Mouse (Mus musculus) limb, embryonic 14.5 days (tissue): ENCODE measurements around the gene Ccdc177. TPM values are rescaled to one million over a fixed set of nuclear protein-coding genes. Genes with fewer than 3 reads are reported as not detected.

ENCODE experiments used
- ATAC-seq: fragments of 200-750 bp; cut with Nextera tagmentation; 2 replicates; pipeline ENCODE4 v1.8.0; 2017; ENCODE audit warnings: low read depth, moderate number of reproducible peaks, moderate TSS enrichment; ENCODE audit not compliant: low FRiP score
- DNase-seq: peaks from one replicate; pipeline ENCODE4 v3.0.0-alpha.2; 2015; ENCODE audit warnings: low spot score
- H3K27ac ChIP-seq: fragments of 300-500 bp; sonication (generic); replicated peaks from 2 replicates; pipeline ENCODE4 v1.5.1; 2014; ENCODE audit warnings: low read depth, mild to moderate bottlenecking, low read length, moderate library complexity, mixed read lengths
- H3K27me3 ChIP-seq: fragments of 300-500 bp; sonication (generic); 2 replicates; pipeline ENCODE4 v1.6.1; 2014; ENCODE audit warnings: low read length, mixed read lengths; ENCODE audit not compliant: control insufficient read depth, insufficient read depth
- H3K36me3 ChIP-seq: fragments of 300-500 bp; sonication (generic); 2 replicates; pipeline ENCODE4 v1.6.1; 2014; ENCODE audit warnings: mild to moderate bottlenecking, low read length, moderate library complexity, mixed read lengths; ENCODE audit not compliant: control insufficient read depth, insufficient read depth
- H3K4me1 ChIP-seq: fragments of 300-500 bp; sonication (generic); 2 replicates; pipeline ENCODE4 v1.6.1; 2014; ENCODE audit warnings: antibody characterized with exemption, low read length, mixed read lengths; ENCODE audit not compliant: control insufficient read depth, insufficient read depth
- H3K4me2 ChIP-seq: fragments of 300-500 bp; sonication (generic); replicated peaks from 2 replicates; pipeline ENCODE4 v1.6.1; 2014; ENCODE audit warnings: low read depth, mild to moderate bottlenecking, low read length, moderate library complexity; ENCODE audit not compliant: severe bottlenecking
- H3K4me3 ChIP-seq: fragments of 300-500 bp; sonication (generic); replicated peaks from 2 replicates; pipeline ENCODE4 v1.5.1; 2014; ENCODE audit warnings: low read length
- H3K9ac ChIP-seq: fragments of 300-500 bp; sonication (generic); 2 replicates; pipeline ENCODE4 v1.6.1; 2014; ENCODE audit warnings: mild to moderate bottlenecking, low read depth, low read length, moderate library complexity; ENCODE audit not compliant: severe bottlenecking
- H3K9me3 ChIP-seq: fragments of 300-500 bp; sonication (generic); 2 replicates; pipeline ENCODE4 v1.6.1; 2016; ENCODE audit warnings: low read length; ENCODE audit not compliant: control insufficient read depth
- POLR2A ChIP-seq: fragments of 200-500 bp; IDR thresholded peaks from 2 replicates; pipeline ENCODE4 v1.8.0; 2012; ENCODE audit warnings: inconsistent platforms, mild to moderate bottlenecking, moderate library complexity, borderline replicate concordance; ENCODE audit not compliant: insufficient read depth, insufficient read length; ENCODE audit errors: extremely low read depth
- WGBS: fragments of 180-500 bp; shearing (Covaris S2); extraction: QIAGEN DNeasy Blood & Tissue Kit; methylation state at CpG from one replicate; pipeline ENCODE4 v1.1.7; 2014; 5-methylcytosine and 5-hydroxymethylcytosine counted together
- polyA plus RNA-seq, 2 experiments: library from polyadenylated mRNA; depleted of rRNA in 1 of 2; stranded (reverse) in 1 of 2; unstranded in 1 of 2; fragments of >200 nt; fragmentation: Nextera tagmentation in 1 of 2; extraction: Ambion mirVana in 1 of 2; gene quantifications; 2 replicates each; pipeline versions ENCODE4 v1.2.1 to v1.2.3; 2012 to 2014

Gene Ccdc177
- polyA plus RNA-seq (2012; rRNA removed) (0.08 and 0.10 TPM in 2 replicates), polyA plus RNA-seq (2014; fragmentation: Nextera tagmentation; extraction: Ambion mirVana) (0.04 and 0.07 TPM in 2 replicates)

GRCm38 (mm10) chr12:80760396-80760801, at the start of gene Ccdc177:
Ccdc177 (minus strand) TSS chr12:80760687.
- ATAC-seq = no peak
- Histone ChIP-seq H3K4me3 (peak within 1 kb of the TSS; percentile 58), H3K36me3 (no peaks in the 10 kb centered on the region), H3K27me3 (peaks cover 52% of the 10 kb centered on the region), H3K9me3 (no peaks in the 10 kb centered on the region), H3K4me2 (peak within 1 kb of the TSS; percentile 99), H3K4me1 (peaks cover 17% of the 10 kb centered on the region), H3K9ac (0 out of 2 replicates have a peak within 1 kb of the TSS, but pooled peaks have one; percentile 13), H3K27ac (no peak within 1 kb of the TSS)
- WGBS = under 1% methylated on average over 24 of the region's 24 CpGs
- peak; percentile 82 for DNase-seq
- TF ChIP-seq POLR2A = no peak

GRCm38 (mm10) chr12:80810005-80810404, 49.5 kb upstream of the Ccdc177 start:
- ATAC-seq = no peak; the same call in 1 of the 2 replicates

GRCm38 (mm10) chr12:80807451-80808085, 47.1 kb upstream of the Ccdc177 start:
- Histone ChIP-seq H3K4me1 (0 out of 2 replicates have a peak, but pooled peaks cover 3% of the 10 kb centered on the region), H3K36me3 (no peaks in the 10 kb centered on the region), H3K27ac (no peak overlapping the region), H3K4me2 (no peak overlapping the region), H3K9ac (no peak overlapping the region), H3K9me3 (no peaks in the 10 kb centered on the region), H3K4me3 (no peak overlapping the region), H3K27me3 (no peaks in the 10 kb centered on the region)
- ATAC-seq = no peak; the same call in 1 of the 2 replicates
- 34% methylated on average over 2 of the region's 2 CpGs for WGBS
- no peak for DNase-seq
- no peak for TF ChIP-seq POLR2A

More at GRCm38 (mm10) chr12:80810005-80810404, 49.5 kb upstream of the Ccdc177 start:
- H3K9ac ChIP-seq = no peak overlapping the region
- DNase-seq = no peak
- H3K4me1 ChIP-seq = 0 out of 2 replicates have a peak, but pooled peaks cover 3% of the 10 kb centered on the region
- no peak for TF ChIP-seq POLR2A
- H3K27ac ChIP-seq = no peak overlapping the region
- no peaks in the 10 kb centered on the region for H3K36me3 ChIP-seq
- H3K9me3 ChIP-seq = no peaks in the 10 kb centered on the region
- H3K4me2 ChIP-seq = no peak overlapping the region
- no peaks in the 10 kb centered on the region for H3K27me3 ChIP-seq
- 71% methylated on average over 2 of the region's 2 CpGs for WGBS
- H3K4me3 ChIP-seq = no peak overlapping the region

- ATAC-seq (no peak), DNase-seq (no peak)
- H3K9ac ChIP-seq = no peak overlapping the region
- no peak overlapping the region for H3K4me2 ChIP-seq
- no peaks in the 10 kb centered on the region for H3K27me3 ChIP-seq
- no peaks in the 10 kb centered on the region for H3K9me3 ChIP-seq
- H3K36me3 ChIP-seq = no peaks in the 10 kb centered on the region
- no peaks in the 10 kb centered on the region for H3K4me1 ChIP-seq
- H3K4me3 ChIP-seq = no peak overlapping the region
- no peak overlapping the region for H3K27ac ChIP-seq
- WGBS = 92% methylated on average over 6 of the region's 6 CpGs
- no peak for TF ChIP-seq POLR2A
Measured at GRCm38 (mm10) chr12:80804861-80805428, 44.5 kb upstream of the Ccdc177 start.

GRCm38 (mm10) chr12:80803924-80804323, 43.4 kb upstream of the Ccdc177 start:
- H3K27ac ChIP-seq = no peak overlapping the region
- no peaks in the 10 kb centered on the region for H3K36me3 ChIP-seq
- 65% methylated on average over 3 of the region's 3 CpGs for WGBS
- no peak overlapping the region for H3K4me2 ChIP-seq
- DNase-seq = peak; percentile 47
- no peak overlapping the region for H3K4me3 ChIP-seq
- H3K27me3 ChIP-seq = no peaks in the 10 kb centered on the region
- TF ChIP-seq POLR2A = no peak
- H3K9me3 ChIP-seq = no peaks in the 10 kb centered on the region
- no peak for ATAC-seq
- H3K9ac ChIP-seq = no peak overlapping the region
- no peaks in the 10 kb centered on the region for H3K4me1 ChIP-seq
